Mouse (Mus musculus): ENCODE results near the gene Pgghg. TPM values are rescaled to one million over a fixed set of nuclear protein-coding genes. Genes with fewer than 3 reads are reported as not detected.
"Not testable (repeated sequence)": the region's sequence is repeated elsewhere in the genome, so short reads cannot be mapped to it uniquely, and the experiment has no call there.

Pgghg gene
- total RNA-seq, 1 experiment from 2014 or later: 43.2 TPM

GRCm38 (mm10) chr7:140955758-140956555 is 14.8 kb downstream of the Pgghg start, which contains the start of the genes Gm45717 and Ifitm2:
TSS of gene Gm45717 (minus strand) at chr7:140955937.
TSS of gene Ifitm2 (minus strand) at chr7:140955987.
- peak; percentile 56 for DNase-seq

- no peak for DNase-seq
Observed at GRCm38 (mm10) chr7:140956556-140956869, 15.3 kb downstream of the Pgghg start.

- DNase-seq: no peak
Observed at GRCm38 (mm10) chr7:140959181-140959901, 18.1 kb downstream of the Pgghg start.

GRCm38 (mm10) chr7:140960026-140960425 is 18.8 kb downstream of the Pgghg start:
- DNase-seq: no peak

- DNase-seq: no peak
Observed at GRCm38 (mm10) chr7:140961416-140961815, 20.2 kb downstream of the Pgghg start.

GRCm38 (mm10) chr7:140962733-140963132 is 21.5 kb downstream of the Pgghg start:
- DNase-seq: no peak

GRCm38 (mm10) chr7:140966921-140967320 is 25.7 kb downstream of the Pgghg start, which contains the start of gene Ifitm1:
TSS of gene Ifitm1 (plus strand) at chr7:140967221.
- no peak for DNase-seq

GRCm38 (mm10) chr7:140967862-140968591 is 26.8 kb downstream of the Pgghg start:
- no peak for DNase-seq

GRCm38 (mm10) chr7:140968710-140969109 is 27.5 kb downstream of the Pgghg start:
- not testable (repeated sequence) for DNase-seq

GRCm38 (mm10) chr7:140970931-140971330 is 29.7 kb downstream of the Pgghg start:
- no peak for DNase-seq

- no peak for DNase-seq
Observed at GRCm38 (mm10) chr7:140971479-140972171, 30.4 kb downstream of the Pgghg start.

GRCm38 (mm10) chr7:140973396-140974165 is 32.4 kb downstream of the Pgghg start:
- DNase-seq: no peak

GRCm38 (mm10) chr7:140974940-140975339 is 33.7 kb downstream of the Pgghg start:
- no peak for DNase-seq

- DNase-seq: no peak
Observed at GRCm38 (mm10) chr7:140975465-140975864, 34.3 kb downstream of the Pgghg start.

GRCm38 (mm10) chr7:140976720-140977119 is 35.5 kb downstream of the Pgghg start:
- not testable (repeated sequence) for DNase-seq

- no peak for DNase-seq
Observed at GRCm38 (mm10) chr7:140981704-140982103, 40.5 kb downstream of the Pgghg start.

GRCm38 (mm10) chr7:140982971-140983370 is 41.8 kb downstream of the Pgghg start:
- DNase-seq: no peak

GRCm38 (mm10) chr7:140987182-140988138 is 46.3 kb downstream of the Pgghg start:
- no peak for DNase-seq

GRCm38 (mm10) chr7:140989022-140989421 is 47.8 kb downstream of the Pgghg start:
- no peak for DNase-seq

- DNase-seq: no peak
Observed at GRCm38 (mm10) chr7:140990185-140990584, 49.0 kb downstream of the Pgghg start.

Measured in adrenal gland, postnatal 25 days (tissue).